Mouse (Mus musculus) gastrocnemius, adult 2 months (tissue): ENCODE data around the gene Map7. TPM values are rescaled to one million over a fixed set of nuclear protein-coding genes. Genes with fewer than 3 reads are reported as not detected.
A peak's percentile ranks its signal among the peaks of the same experiment; 100 is the strongest.

Experiments used
- DNase-seq: peaks from one replicate; pipeline ENCODE4 v3.0.0; 2022
- H3K27ac ChIP-seq: fragments of 200-600 bp; 2 replicates; pipeline ENCODE4 v1.8.1; 2022; ENCODE audit warnings: mild to moderate bottlenecking
- H3K4me3 ChIP-seq: fragments of 200-600 bp; 2 replicates; pipeline ENCODE4 v1.8.1; 2022; ENCODE audit warnings: mild to moderate bottlenecking, moderate library complexity
- CTCF ChIP-seq: fragments of 200-600 bp; IDR thresholded peaks from 2 replicates; pipeline ENCODE4 v1.8.1; 2022; ENCODE audit warnings: antibody characterized with exemption, mild to moderate bottlenecking, moderate library complexity
- intact Hi-C: fragments of 180-260 bp; cut with DNase I; formaldehyde crosslinking; loops from one replicate; pipeline ENCODE4 v1.15.1; 2025
- total RNA-seq, 2 experiments: library from RNA; stranded (reverse); gene quantifications; 2 replicates each; pipeline ENCODE4 v1.2.3; 2021

Gene Map7
- total RNA-seq, 2 experiments from 2014 or later, result 3.9 to 4.9 TPM

- Histone ChIP-seq H3K4me3 (no peak overlapping the region), H3K27ac (no peak overlapping the region)
- intact Hi-C loops, result no loop called here
- no peak for TF ChIP-seq CTCF
- DNase-seq, result no peak
Observed at GRCm38 (mm10) chr10:20178807-20179605, 30.7 kb downstream of the Map7 start.

- intact Hi-C loops, result no loop called here
- TF ChIP-seq CTCF, result no peak
- H3K4me3 ChIP-seq, result no peak overlapping the region
- DNase-seq, result no peak
- no peak overlapping the region for H3K27ac ChIP-seq
Observed at GRCm38 (mm10) chr10:20181198-20181597, 32.9 kb downstream of the Map7 start.

- Histone ChIP-seq H3K4me3 (no peak overlapping the region), H3K27ac (no peak overlapping the region)
- intact Hi-C loops, result no loop called here
- DNase-seq, result no peak
- no peak for TF ChIP-seq CTCF
Observed at GRCm38 (mm10) chr10:20181680-20182399, 33.6 kb downstream of the Map7 start.

- Histone ChIP-seq H3K4me3 (no peak overlapping the region), H3K27ac (no peak overlapping the region)
- intact Hi-C loops, result no loop called here
- no peak for TF ChIP-seq CTCF
- DNase-seq, result no peak
Observed at GRCm38 (mm10) chr10:20184326-20184725, 36.1 kb downstream of the Map7 start.

GRCm38 (mm10) chr10:20185264-20185663, 37.0 kb downstream of the Map7 start:
- no peak overlapping the region for H3K4me3 ChIP-seq
- intact Hi-C loops, result no loop called here
- H3K27ac ChIP-seq, result no peak overlapping the region
- no peak for TF ChIP-seq CTCF
- DNase-seq, result no peak

GRCm38 (mm10) chr10:20185806-20186205, 37.5 kb downstream of the Map7 start:
- H3K4me3 ChIP-seq, result no peak overlapping the region
- H3K27ac ChIP-seq, result no peak overlapping the region
- intact Hi-C loops, result no loop called here
- no peak for TF ChIP-seq CTCF
- DNase-seq, result no peak

GRCm38 (mm10) chr10:20186800-20187273, 38.6 kb downstream of the Map7 start:
- intact Hi-C loops, result no loop called here
- DNase-seq, result no peak
- no peak for TF ChIP-seq CTCF
- no peak overlapping the region for H3K27ac ChIP-seq
- no peak overlapping the region for H3K4me3 ChIP-seq

- Histone ChIP-seq H3K27ac (no peak overlapping the region), H3K4me3 (no peak overlapping the region)
- TF ChIP-seq CTCF, result no peak
- DNase-seq, result no peak
- intact Hi-C loops, result no loop called here
Observed at GRCm38 (mm10) chr10:20190139-20190747, 42.0 kb downstream of the Map7 start.

GRCm38 (mm10) chr10:20194847-20195540, 46.7 kb downstream of the Map7 start:
- intact Hi-C loops, result no loop called here
- Histone ChIP-seq H3K4me3 (no peak overlapping the region), H3K27ac (no peak overlapping the region)
- TF ChIP-seq CTCF, result no peak
- no peak for DNase-seq

- intact Hi-C loops, result no loop called here
- no peak for DNase-seq
- Histone ChIP-seq H3K4me3 (no peak overlapping the region), H3K27ac (no peak overlapping the region)
- no peak for TF ChIP-seq CTCF
Observed at GRCm38 (mm10) chr10:20197039-20197438, 48.8 kb downstream of the Map7 start.

GRCm38 (mm10) chr10:20198968-20199737, 50.9 kb downstream of the Map7 start:
- Histone ChIP-seq H3K27ac (no peak overlapping the region), H3K4me3 (peak overlapping the region; percentile 38)
- intact Hi-C loops, result no loop called here
- TF ChIP-seq CTCF, result no peak
- DNase-seq, result no peak

GRCm38 (mm10) chr10:20201236-20201635, 53.0 kb downstream of the Map7 start:
- DNase-seq, result no peak
- Histone ChIP-seq H3K4me3 (no peak overlapping the region), H3K27ac (no peak overlapping the region)
- intact Hi-C loops, result no loop called here
- no peak for TF ChIP-seq CTCF
